Mouse (Mus musculus) c-Kit-positive CD71-negative TER-119-negative erythroid progenitor cells, embryonic 14.5 days (primary cell): ENCODE results near the gene 4921507P07Rik.
"Not testable (repeated sequence)": the region's sequence is repeated elsewhere in the genome, so short reads cannot be mapped to it uniquely, and the experiment has no call there.

Experiments
- DNase-seq: peaks from one replicate; pipeline ENCODE4 v3.0.0-alpha.2; 2013; ENCODE audit warnings: low read depth

4921507P07Rik gene

DNA sequence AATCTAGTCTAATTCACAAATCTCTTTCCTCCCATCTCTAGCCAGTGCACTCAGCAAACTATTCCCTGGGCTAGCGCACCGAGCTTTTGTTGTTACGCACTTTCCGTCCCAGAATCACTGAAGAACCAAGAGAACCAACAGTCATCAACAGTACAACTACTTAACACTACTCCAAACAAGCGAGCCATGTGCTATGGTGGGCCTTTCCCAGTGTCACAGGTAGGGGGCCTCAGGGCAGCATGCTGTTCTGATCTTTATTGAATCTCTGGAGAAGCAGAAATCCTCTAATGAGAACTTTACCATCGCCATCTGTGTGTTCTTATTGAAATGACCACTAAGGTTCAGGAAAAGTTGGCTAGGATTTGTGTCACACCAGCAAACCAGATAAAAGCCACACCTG is 38.9 kb downstream of the 4921507P07Rik start:
- no peak for DNase-seq

- DNase-seq = not testable (repeated sequence)
Observed at GRCm38 (mm10) chr6:50554223-50554622, 42.2 kb downstream of the 4921507P07Rik start.

GRCm38 (mm10) chr6:50552881-50553518 is 43.4 kb downstream of the 4921507P07Rik start:
- no peak for DNase-seq

- DNase-seq = no peak
Observed at GRCm38 (mm10) chr6:50549791-50550190, 46.6 kb downstream of the 4921507P07Rik start.

DNA sequence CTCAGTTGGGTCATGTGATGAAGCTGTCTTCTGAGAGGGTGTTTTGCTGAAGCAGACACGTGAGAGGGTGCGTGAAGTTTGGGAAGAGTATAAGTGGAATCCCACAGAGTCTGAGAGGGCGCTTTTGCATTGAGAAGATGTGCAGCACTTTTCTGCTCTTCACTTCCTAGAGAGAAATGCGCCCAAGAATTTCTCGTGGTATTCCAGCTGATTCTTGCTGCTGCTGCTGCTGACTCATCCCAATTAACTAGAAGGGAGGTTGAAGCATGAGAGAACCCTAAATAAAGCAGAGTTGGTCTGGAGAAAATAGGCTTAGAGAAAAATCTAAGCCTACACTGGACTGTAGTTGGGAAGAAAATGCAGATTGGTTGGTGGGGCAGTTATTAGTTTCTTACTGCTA is 47.4 kb downstream of the 4921507P07Rik start:
- DNase-seq = no peak

DNA sequence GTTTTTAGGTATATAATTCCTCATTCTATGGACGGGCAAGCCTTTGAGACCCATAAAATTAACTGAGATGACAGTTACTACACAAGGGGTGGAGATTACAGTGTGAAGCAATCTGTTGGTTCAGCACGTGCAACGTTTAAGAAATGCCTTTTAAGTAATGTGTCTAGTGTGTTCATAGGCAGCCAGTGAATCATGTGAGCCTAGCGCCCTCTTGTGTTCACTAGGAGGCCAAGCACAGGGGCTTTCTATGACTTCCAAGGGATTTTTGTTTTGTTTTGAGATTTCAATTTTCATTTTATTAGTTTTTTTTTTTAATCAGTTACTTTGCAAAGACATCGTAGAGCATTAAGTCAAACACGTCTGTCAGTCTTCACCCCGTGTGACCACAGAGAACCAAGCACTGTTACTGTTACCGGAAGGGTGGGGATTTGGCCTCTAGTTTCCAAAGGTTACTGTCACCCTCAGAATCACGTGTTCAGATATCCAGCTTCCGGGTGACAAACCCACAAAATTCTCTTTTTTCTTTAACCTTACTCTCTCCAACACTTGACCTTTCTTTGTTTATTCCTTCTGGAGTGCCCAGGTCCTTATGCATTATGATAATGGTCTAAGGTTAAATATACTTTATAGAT is 50.9 kb downstream of the 4921507P07Rik start:
- DNase-seq = peak; percentile 50

DNA sequence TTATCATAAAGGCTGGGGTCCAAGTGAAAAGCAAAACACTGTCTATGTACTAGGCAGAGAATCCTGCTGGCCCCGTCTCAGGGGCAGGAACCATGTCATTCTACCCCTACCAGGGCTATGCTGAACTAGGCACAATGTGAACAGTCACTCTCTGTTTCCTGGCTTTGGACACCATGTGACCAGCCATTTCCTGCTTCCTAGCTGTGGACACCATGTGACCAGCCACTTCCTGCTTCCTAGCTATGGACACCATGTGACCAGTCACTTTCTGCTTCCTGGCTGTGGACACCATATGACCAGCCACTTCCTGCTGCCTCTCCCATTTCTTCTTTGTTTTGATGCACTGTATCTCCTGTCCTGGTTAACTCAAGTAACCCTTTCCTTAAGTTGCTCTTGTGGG is 53.9 kb downstream of the 4921507P07Rik start:
- no peak for DNase-seq

- no peak for DNase-seq
Observed at GRCm38 (mm10) chr6:50539641-50540040, 56.8 kb downstream of the 4921507P07Rik start.

DNA sequence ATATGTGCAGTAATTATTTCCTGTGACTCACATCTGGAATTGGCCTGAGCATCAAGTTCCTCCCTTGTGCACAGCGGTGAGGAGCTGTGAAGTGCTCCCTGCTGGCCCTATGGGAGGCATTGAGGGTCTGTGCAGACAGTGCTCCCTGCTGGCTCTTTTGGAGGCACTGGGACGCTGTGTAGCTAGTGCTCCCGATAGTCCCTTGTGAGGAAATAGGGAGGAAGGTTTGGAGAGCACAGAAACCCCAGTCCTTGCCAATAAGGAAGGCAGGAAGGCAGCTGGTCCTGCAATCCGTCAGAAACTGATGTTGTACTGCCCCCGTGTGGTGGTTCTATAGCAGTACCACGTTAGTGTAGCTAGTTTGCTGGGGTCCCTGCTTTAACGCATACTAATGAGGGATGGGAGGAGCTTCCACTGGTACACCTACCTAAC is 60.0 kb downstream of the 4921507P07Rik start:
- DNase-seq = peak; percentile 83

GRCm38 (mm10) chr6:50535346-50535745 is 61.1 kb downstream of the 4921507P07Rik start:
- DNase-seq = no peak

DNA sequence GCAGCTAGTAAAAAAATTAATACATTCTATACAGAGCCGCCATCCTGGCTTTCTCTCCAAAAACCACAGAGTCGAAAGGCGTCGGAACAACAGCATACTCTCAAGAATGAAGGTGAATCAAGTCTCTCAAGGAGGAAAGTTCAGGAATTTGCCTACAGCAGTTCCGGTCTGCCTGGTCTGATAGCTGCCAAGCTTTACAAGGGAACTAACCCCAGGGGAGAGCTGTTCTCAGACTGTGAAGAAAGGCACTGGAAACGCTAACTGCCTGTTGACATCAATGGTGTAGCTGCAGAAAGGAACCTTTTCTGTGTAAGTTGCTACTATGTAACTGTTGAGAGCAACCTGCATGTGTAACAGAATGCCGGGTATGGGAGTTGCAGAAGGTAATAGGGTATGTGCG is 64.5 kb downstream of the 4921507P07Rik start:
- DNase-seq = no peak

- no peak for DNase-seq
Observed at GRCm38 (mm10) chr6:50531003-50531402, 65.4 kb downstream of the 4921507P07Rik start.

DNA sequence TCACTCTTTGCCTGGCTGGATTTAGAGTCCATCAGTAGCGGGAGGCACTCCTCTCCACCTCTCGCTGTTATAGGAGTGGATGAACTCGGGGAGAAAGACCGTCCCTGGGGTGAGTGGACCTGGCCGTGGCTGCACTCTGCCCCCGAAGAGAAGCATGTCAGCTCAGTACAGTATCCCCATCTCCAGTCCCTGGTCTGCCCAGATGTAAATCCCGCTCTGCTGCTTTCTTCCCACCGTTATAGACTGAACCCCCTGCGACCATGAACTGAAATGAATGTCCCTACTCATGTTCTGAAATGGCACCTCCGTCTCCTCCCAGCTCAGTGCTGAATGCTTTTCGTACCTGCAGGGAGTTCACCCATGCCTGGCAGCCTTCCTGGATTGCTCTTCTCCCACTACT is 67.2 kb downstream of the 4921507P07Rik start:
- DNase-seq = no peak

- DNase-seq = no peak
Observed at GRCm38 (mm10) chr6:50527416-50527815, 69.0 kb downstream of the 4921507P07Rik start.

DNA sequence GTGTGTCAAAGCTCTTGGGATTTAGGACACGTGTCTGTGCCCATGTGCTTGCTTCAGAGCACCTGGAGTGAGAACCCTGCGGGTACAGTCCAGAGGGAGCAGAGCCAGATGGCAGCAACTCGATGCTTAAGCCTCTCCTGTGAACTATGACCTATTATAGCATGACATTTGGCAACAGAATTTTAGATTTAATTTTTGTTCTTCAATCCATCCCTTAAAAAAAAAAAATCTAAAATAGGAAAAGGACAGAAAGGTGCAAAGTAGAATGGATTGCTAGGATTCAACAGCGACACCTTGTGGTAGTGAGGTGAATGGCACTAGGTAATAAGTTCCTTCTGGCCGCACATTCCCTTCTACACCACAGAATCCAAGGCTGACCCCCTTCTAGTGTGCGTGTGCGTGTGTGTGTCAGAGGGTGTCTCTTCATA is 69.8 kb downstream of the 4921507P07Rik start:
- peak; percentile 62 for DNase-seq

- no peak for DNase-seq
Observed at GRCm38 (mm10) chr6:50525846-50526245, 70.6 kb downstream of the 4921507P07Rik start.

DNA sequence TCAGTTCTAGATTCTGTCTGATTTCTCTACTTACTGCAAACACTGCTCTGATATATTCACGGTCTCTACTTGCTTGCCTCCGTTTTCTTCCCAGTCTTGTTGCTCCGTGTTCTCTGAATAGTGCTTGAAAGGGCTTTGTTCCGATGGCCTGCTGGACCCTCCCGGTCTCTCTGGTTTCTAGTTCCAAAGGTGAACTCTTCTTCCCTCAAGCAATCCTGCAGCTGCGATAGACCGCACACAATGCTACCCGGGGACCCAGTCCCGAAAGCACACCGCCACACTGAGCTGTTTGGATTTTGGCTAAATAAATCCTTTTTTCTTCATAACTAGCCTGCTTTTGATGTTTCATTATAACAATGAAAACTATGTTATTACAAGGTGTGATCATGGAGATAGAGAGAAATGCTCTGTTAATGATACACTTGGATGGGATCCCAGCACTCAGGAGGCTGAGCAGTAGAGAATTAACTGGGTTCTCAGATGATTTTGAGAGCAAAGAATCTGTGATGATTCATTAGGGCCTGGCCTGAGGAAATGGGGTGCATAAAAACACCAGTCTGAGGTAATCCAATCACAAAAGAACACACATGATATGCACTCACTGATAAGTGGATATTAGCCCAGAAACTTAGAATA is 72.1 kb downstream of the 4921507P07Rik start:
- DNase-seq = no peak
